Mouse (Mus musculus): ENCODE measurements at regions not wholly inside any gene's neighbourhood (a gene's known extent, or its start where the extent isn't known, plus 50 kb on each side); places are given as distances from the start of the nearest gene placed in this dataset.

DNA sequence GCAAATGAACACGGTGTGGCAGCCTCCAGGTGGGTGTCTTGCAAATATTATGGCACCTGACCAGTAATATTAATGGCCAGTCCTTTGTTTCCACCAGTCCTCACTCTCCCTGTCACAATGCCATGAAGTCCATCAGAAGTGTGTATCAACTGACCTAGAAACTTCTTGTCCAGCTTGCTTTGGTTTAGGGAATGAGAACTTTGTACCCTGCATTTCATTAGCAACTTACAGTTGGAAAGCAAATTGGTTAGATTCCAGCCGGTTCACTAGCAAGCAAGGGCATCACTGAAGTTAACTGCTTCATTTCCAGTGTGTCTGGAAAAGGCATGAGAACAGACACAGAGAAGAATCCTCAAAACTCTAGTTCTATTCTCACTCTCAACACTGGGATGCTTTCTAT lies 178.1 kb upstream of the Lyplal1 start:
- no peak for TF ChIP-seq POLR2A (IDR thresholded peaks at IDR 0.05; ENCODE audit: borderline replicate concordance, extremely low read depth, low read depth, low read length)
- no peak for TF ChIP-seq CTCF (IDR thresholded peaks at IDR 0.05; ENCODE audit: insufficient read depth, low read length)

Data from lung, adult 2 months (tissue).